Comparison of ENCODE assay signal across 14 mouse cellular contexts in the genomic region with DNA sequence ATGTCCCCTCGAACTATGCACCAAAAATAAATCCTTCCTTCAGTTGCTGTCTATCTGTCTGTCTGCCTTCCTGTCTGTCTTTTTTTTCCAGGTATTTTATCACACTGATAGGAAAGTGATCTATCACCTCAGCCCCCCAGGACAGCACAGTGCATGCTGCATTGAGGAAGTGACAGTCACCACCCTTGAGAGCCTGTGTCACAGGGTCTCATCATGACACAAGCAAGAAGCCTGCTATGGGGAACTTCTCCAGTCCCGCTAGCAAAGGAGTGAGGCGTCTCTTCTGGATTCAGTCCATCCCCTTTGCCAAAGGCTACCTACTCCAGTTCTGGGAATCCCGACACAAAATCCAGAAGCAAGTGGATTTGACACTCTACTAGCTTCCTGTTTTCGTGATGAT.
"Had no signal": no experiment of that assay in that cellular context is flagged by ENCODE, and none has a peak within 500 bp of the region (broad histone marks: within the 10 kb centered on the region; RNA-seq: fewer than 3 reads in every experiment).

No protein-coding gene starts in this region.

- H3K27me3 ChIP-seq: kidney, embryonic 15.5 days; lung, embryonic 15.5 days; neural tube, embryonic 12.5 days had no signal

- H3K9me3 ChIP-seq: kidney, embryonic 15.5 days; limb, embryonic 10.5 days; lung, embryonic 15.5 days; neural tube, embryonic 12.5 days had no signal

- H3K4me3 ChIP-seq: kidney, embryonic 15.5 days; limb, embryonic 10.5 days; lung, embryonic 15.5 days; myocyte; neural tube, embryonic 12.5 days had no signal

- ATAC-seq: intestine, embryonic 16.5 days had no signal

- DNase-seq: kidney, adult 2 months; kidney, postnatal 14 days; lung, postnatal 14 days; midbrain, embryonic 14.5 days; spleen, adult 18-20 months; thymus, adult 18-20 months; thymus, postnatal 14 days had no signal

- H3K36me3 ChIP-seq: kidney, embryonic 15.5 days; limb, embryonic 10.5 days; lung, embryonic 15.5 days; neural tube, embryonic 12.5 days had no signal

- H3K9ac ChIP-seq: kidney, embryonic 15.5 days; lung, embryonic 15.5 days; neural tube, embryonic 12.5 days had no signal

- H3K4me2 ChIP-seq: kidney, embryonic 15.5 days; lung, embryonic 15.5 days; neural tube, embryonic 12.5 days had no signal

- H3K27ac ChIP-seq: kidney, embryonic 15.5 days; limb, embryonic 10.5 days; lung, embryonic 15.5 days; macrophage; neural tube, embryonic 12.5 days had no signal
